Mouse (Mus musculus): ENCODE results near the gene Gfod1.

Gene Gfod1

GRCm38 (mm10) chr13:43203641-43204040, 100.3 kb downstream of the Gfod1 start:
- no peak for DNase-seq (ENCODE audit: low spot score in 2 of 2)

- no peak for DNase-seq (ENCODE audit: low spot score in 2 of 2)
These were observed 100.7 kb downstream of the Gfod1 start for GRCm38 (mm10) chr13:43203234-43203633.

GRCm38 (mm10) chr13:43202351-43202750, 101.6 kb downstream of the Gfod1 start:
- DNase-seq (ENCODE audit: low spot score in 2 of 2), result no peak

GRCm38 (mm10) chr13:43201033-43201432, 102.9 kb downstream of the Gfod1 start:
- DNase-seq (ENCODE audit: low spot score in 2 of 2), result peak in 1 of 2 experiments; percentile 61

GRCm38 (mm10) chr13:43200473-43200872, 103.5 kb downstream of the Gfod1 start:
- DNase-seq (ENCODE audit: low spot score in 2 of 2), result no peak

GRCm38 (mm10) chr13:43199749-43200148, 104.2 kb downstream of the Gfod1 start:
- no peak for DNase-seq (ENCODE audit: low spot score in 2 of 2)

- DNase-seq (ENCODE audit: low spot score in 2 of 2), result no peak
These were observed 104.7 kb downstream of the Gfod1 start for GRCm38 (mm10) chr13:43199282-43199681.

- DNase-seq (ENCODE audit: low spot score in 2 of 2), result no peak
These were observed 106.8 kb downstream of the Gfod1 start for GRCm38 (mm10) chr13:43197187-43197586.

GRCm38 (mm10) chr13:43196000-43196399, 108.0 kb downstream of the Gfod1 start:
- DNase-seq (ENCODE audit: low spot score in 2 of 2), result no peak

GRCm38 (mm10) chr13:43193932-43194331, 110.0 kb downstream of the Gfod1 start:
- DNase-seq (ENCODE audit: low spot score in 2 of 2), result no peak

- no peak for DNase-seq (ENCODE audit: low spot score in 2 of 2)
These were observed 110.7 kb downstream of the Gfod1 start for GRCm38 (mm10) chr13:43193266-43193665.

GRCm38 (mm10) chr13:43191741-43192192, 112.2 kb downstream of the Gfod1 start:
- peak in 1 of 2 experiments; percentile 69 for DNase-seq (ENCODE audit: low spot score in 2 of 2)

GRCm38 (mm10) chr13:43191290-43191689, 112.7 kb downstream of the Gfod1 start:
- DNase-seq (ENCODE audit: low spot score in 2 of 2), result no peak

GRCm38 (mm10) chr13:43187736-43188135, 116.2 kb downstream of the Gfod1 start:
- DNase-seq (ENCODE audit: low spot score in 2 of 2), result no peak

- no peak for DNase-seq (ENCODE audit: low spot score in 2 of 2)
These were observed 120.5 kb downstream of the Gfod1 start for GRCm38 (mm10) chr13:43183248-43184055.

- peak in 1 of 2 experiments; percentile 86 for DNase-seq (ENCODE audit: low spot score in 2 of 2)
These were observed 121.3 kb downstream of the Gfod1 start for GRCm38 (mm10) chr13:43182465-43183201.

- DNase-seq (ENCODE audit: low spot score in 2 of 2), result no peak
These were observed 122.9 kb downstream of the Gfod1 start for GRCm38 (mm10) chr13:43181104-43181503.

- no peak for DNase-seq (ENCODE audit: low spot score in 2 of 2)
These were observed 126.7 kb downstream of the Gfod1 start for GRCm38 (mm10) chr13:43177317-43177716.

- no peak for DNase-seq (ENCODE audit: low spot score in 2 of 2)
These were observed 127.3 kb downstream of the Gfod1 start for GRCm38 (mm10) chr13:43176676-43177075.

GRCm38 (mm10) chr13:43173262-43173661, 130.7 kb downstream of the Gfod1 start:
- peak in 1 of 2 experiments; percentile 87 for DNase-seq (ENCODE audit: low spot score in 2 of 2)

GRCm38 (mm10) chr13:43172036-43172713, 131.8 kb downstream of the Gfod1 start:
- DNase-seq (ENCODE audit: low spot score in 2 of 2), result no peak

- peak; percentile 84 to 96 for DNase-seq (ENCODE audit: low spot score in 2 of 2)
These were observed 132.8 kb downstream of the Gfod1 start, which contains the start of gene Tbc1d7 for GRCm38 (mm10) chr13:43171020-43171710. Tbc1d7 (minus strand) TSS chr13:43171501.
